Mouse (Mus musculus) adrenal gland, postnatal 10 days (tissue): ENCODE results near the gene Inpp1. TPM values are rescaled to one million over a fixed set of nuclear protein-coding genes. Genes with fewer than 3 reads are reported as not detected.

Experiments
- DNase-seq: peaks from one replicate; pipeline ENCODE4 v3.0.0; 2021; ENCODE audit warnings: mixed read lengths
- long read RNA-seq, 2 experiments: library from polyadenylated mRNA; stranded (forward); transcript quantifications; one replicate each; pipeline ENCODE4 v2.0.0; 2021
- total RNA-seq, 2 experiments: library from RNA; stranded (reverse); gene quantifications; 2 replicates each; pipeline ENCODE4 v1.2.3; 2021

Inpp1 gene
- 10 to 100 TPM; 23.3 to 37.5 TPM for total RNA-seq
- long read RNA-seq, experiment 1, full-length matches to known transcripts: 28 of 47 reads
- long read RNA-seq, experiment 1, partial matches to known transcripts: 4 of 47 reads
- long read RNA-seq, experiment 1, other reads (novel, unspliced or antisense): 15 of 47 reads
- long read RNA-seq, experiment 2, full-length matches to known transcripts: 14 of 21 reads
- long read RNA-seq, experiment 2, partial matches to known transcripts: 1 of 21 reads
- long read RNA-seq, experiment 2, other reads (novel, unspliced or antisense): 6 of 21 reads

GRCm38 (mm10) chr1:52816910-52817812 lies at the start of gene Inpp1:
Inpp1 (minus strand) TSS chr1:52817688.
- DNase-seq: peak; percentile 94

- DNase-seq: no peak
These were observed 48.5 kb upstream of the Inpp1 start for GRCm38 (mm10) chr1:52866007-52866406.

GRCm38 (mm10) chr1:52864220-52864619 lies 46.7 kb upstream of the Inpp1 start:
- DNase-seq: no peak

DNA sequence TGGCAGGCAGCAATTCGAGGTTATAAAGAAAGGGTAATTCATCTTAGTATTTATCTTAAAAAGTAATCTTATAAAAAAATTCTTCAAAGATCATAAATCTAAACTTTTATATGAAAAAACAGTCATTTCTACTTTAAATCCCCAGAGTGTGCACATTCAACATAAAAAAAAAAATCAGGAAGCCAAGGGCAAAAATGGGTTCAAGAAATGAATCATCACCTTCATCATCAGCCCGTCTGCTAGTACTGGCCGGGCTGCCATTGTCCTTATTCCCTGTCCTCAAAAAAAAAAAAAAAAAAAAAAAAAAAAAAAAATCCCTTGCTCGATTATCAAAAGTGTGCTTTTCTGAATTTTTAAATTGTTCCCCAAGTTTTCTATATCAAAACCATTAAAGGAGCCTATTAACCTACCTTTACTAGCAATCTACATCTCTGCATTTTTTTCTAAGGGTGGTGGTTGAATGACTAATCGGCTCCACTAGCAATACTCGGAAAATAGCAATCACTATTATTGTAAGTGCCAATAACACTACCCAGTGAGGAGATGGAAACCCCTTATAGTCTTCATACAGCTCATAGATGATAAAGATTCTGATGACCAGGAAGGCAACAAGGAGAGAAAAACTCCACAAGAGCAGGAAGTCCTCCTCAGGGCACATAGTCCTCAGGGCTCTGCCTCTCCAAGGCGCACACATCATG lies 38.6 kb upstream of the Inpp1 start:
- no peak for DNase-seq

GRCm38 (mm10) chr1:52854029-52854428 lies 36.5 kb upstream of the Inpp1 start:
- DNase-seq: peak; percentile 23

- no peak for DNase-seq
These were observed 31.9 kb upstream of the Inpp1 start for GRCm38 (mm10) chr1:52849422-52849821.

- peak; percentile 10 for DNase-seq
These were observed 29.1 kb upstream of the Inpp1 start for GRCm38 (mm10) chr1:52846556-52846955.

GRCm38 (mm10) chr1:52844782-52845665 lies 27.5 kb upstream of the Inpp1 start, which contains the start of gene Hibch:
Hibch (plus strand) TSS chr1:52844929.
- peak; percentile 99 for DNase-seq

DNA sequence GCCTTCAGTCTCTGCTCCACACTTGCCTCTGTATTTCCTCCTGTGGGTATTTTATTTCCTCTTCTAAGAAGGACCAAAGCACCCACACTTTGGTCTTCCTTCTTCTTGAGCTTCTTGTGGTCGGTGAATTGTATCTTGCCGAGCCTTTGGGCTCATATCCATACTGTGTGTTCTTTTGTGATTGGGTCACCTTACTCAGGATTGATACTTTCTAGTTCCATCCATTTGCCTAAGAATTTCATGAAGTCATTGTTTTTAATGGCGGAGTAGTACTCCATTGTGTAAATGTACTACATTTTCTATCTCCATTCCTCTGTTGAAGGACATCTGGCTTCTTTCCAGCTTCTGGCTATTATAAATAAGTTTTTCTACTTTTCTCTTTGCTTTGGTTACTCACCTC lies 26.9 kb upstream of the Inpp1 start:
- DNase-seq: no peak

DNA sequence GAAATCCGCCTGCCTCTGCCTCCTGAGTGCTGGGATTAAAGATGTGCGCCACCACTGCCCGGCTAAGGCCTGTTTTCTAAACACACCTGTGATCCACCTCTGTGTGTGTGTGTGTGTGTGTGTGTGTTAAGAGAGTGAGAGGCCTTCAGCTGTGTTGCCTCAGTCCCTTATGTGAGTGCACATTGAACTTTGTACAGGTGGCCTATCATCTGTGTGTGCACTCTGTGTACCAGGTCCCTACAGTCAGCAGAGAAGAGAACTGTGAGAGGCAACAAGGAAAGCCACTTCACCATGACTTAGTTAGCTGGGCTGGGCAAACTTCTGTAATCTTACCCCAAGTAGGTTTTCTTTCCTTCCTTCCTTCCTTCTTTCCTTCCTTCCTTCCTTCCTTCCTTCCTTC lies 21.6 kb upstream of the Inpp1 start:
- no peak for DNase-seq

DNA sequence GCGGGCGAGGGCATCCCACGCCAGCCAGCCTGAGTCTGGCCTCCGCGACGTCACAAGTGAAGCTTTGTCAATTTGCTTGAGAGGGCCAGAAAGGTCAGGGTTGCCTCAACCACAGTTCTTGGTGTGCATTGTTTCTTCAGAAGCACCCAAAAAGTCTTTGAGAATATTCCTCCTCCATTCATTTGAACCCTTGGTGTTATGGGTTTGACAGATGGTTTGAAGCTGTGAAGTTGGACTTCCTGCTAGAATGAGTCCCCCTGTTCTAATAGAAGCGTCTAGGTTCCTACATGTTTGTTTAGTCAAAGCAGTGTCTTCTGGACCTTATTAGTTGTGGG lies 292 bp upstream of the Inpp1 start:
- no peak for DNase-seq

DNA sequence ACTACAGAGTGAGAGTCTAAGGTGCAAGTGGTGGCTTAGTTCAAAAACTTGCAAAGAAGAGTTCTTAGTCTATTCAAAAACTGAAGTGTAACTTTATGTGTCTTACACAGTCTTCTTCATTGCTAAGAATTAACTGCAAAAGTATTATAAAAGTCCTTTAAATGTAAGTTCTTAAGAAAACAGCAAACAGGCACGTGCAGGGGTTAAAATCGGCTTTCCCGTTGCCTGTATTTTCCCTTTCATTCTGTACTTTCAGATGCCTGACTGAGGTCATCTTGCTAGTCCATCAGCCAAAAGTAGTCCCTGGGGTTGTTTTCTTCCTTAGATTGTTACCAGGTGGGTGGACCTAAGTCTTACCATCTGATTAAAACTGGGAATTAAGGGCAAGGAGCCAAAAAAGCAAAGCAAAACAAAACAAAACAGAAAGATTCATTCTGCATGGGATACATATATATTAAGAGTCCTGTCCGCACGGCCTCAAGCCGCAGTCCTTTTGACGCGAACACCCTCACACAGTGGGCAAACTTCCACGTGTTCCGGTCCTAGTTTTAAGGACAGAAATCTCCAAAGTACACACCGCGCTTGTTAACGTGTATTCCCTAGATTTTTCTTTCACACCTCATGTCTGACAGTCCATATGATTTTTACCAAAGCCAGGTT lies 1.1 kb downstream of the Inpp1 start:
- peak; percentile 34 for DNase-seq

- no peak for DNase-seq
These were observed 9.0 kb downstream of the Inpp1 start for GRCm38 (mm10) chr1:52808456-52808855.

DNA sequence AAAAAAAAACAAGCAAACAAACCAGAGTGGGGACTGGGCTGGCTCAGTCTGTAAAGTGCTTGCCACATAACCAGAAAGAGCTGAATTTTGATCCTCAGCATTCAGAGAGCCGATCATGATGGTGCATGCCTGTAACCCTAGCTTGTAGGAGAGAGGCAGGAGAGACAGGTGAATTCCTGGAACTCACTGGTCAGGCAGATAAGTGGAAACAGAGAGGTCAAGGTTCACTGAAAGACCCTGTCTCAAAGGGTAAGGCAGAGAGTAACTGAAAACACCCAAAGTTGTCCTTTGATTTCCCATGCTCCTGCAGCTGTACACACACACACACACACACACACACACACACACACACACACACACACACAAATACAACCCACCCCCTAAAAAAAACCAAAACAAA lies 12.4 kb downstream of the Inpp1 start:
- DNase-seq: no peak

GRCm38 (mm10) chr1:52802406-52802975 lies 15.0 kb downstream of the Inpp1 start:
- DNase-seq: no peak

DNA sequence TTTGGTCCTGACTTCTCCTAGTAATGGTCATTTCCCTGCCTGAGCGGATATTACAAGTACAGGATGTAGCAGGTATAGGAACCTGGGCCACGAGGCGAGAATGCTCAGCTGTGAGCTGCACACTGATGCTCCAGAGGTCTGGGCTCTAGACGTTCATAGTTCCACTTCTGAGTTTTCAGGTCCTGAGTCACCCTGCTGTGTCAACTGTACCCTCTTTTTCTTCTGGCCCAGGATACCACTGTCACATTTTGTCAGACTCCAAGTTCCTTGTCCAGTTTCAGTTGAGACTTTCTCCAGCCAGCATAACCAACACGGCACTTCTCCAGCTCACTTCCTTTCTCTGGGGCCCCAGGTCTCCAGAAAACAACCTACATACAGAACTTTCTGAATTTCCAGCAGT lies 15.8 kb downstream of the Inpp1 start:
- DNase-seq: no peak

GRCm38 (mm10) chr1:52800340-52800740 lies 17.1 kb downstream of the Inpp1 start:
- no peak for DNase-seq

DNA sequence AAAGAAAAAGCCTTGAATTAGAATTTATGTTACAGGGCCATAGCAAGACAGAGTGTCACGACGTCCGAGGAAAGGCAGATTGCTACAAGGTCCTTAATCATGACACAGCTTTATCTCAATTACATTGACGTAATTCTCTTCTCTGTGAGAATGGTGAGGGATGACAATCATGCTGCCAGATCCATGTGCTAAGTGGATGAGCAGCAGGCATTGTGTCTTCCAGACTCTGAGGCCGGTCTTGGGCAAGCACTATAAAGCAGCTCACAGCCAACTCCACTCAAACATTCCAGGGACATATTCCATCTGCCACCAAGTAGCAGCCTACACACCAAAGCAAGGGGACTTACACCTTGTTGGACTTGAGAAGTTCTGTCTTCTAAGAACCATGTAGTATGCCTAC lies 17.7 kb downstream of the Inpp1 start:
- DNase-seq: no peak

DNA sequence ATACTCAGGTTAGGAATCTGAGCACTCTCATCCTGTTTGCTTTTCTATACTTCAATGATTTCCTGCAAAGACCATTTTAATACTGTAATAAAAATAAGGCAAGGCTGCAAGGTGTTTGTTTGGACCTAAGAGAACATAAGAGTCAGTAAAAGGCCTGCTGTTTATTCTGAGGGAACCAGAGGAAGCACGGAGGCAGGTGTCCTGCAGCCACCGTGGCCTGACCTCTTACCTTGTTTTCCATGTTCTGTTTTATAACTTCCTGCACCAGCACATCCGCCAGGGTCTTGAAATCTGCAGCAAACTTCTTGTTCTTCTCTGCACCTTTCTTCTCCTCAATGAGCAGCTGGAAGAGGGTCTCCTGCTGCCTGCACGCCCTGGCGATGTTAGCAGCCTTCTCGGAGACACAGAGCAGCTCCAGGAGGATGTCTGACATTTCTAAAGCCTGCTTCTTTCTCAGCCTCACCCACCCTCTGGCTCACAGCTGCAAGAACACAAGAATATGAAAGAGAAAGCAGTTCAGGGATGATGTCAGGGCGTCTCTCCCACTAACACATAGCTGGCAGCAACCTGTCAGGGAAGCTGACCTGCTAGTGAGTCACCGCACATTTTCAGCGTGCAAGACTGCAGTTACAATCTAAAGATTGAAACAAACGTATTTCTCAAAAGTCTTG lies 18.3 kb downstream of the Inpp1 start:
- DNase-seq: peak; percentile 33

GRCm38 (mm10) chr1:52795927-52796326 lies 21.6 kb downstream of the Inpp1 start:
- no peak for DNase-seq
